10 mouse cellular contexts compared by ENCODE assay signal in genomic region chr19:55700569-55701282, GRCm38 (mm10). TPM values are rescaled to one million over a fixed set of nuclear protein-coding genes. Genes with fewer than 3 reads are reported as not detected.
DNase-seq lines count a peak whose midpoint lies in the region; ATAC-seq and TF ChIP-seq lines count a peak whose summit lies in the region.
"Had no signal": no experiment of that assay in that cellular context is flagged by ENCODE, and none has a peak within 500 bp of the region (broad histone marks: within the 10 kb centered on the region; RNA-seq: fewer than 3 reads in every experiment).

No protein-coding gene starts in this region.

- DNase-seq in c-Kit-positive CD71-negative TER-119-negative erythroid progenitor cells, embryonic 14.5 days (ENCODE audit: low read depth), result peak; percentile 24
- peak; percentile 22 to 36 for DNase-seq in heart, postnatal 10 days
- DNase-seq in large intestine, adult 2 months (ENCODE audit: low read depth, low spot score), result peak; percentile 88
- no peak for DNase-seq in midbrain, postnatal 0 days (ENCODE audit: low spot score)
- DNase-seq in embryo, embryonic 11 days, result no peak
- DNase-seq: cerebellum, postnatal 14 days; gastrocnemius, postnatal 10 days had no signal

- peak; percentile 86 for ATAC-seq in megakaryocyte, adult 5-6 weeks (ENCODE audit: poor library complexity, severe bottlenecking)
- ATAC-seq in activated CD4-positive, CD25-positive, alpha-beta regulatory T cell, adult 4 months, result no peak
- no peak for ATAC-seq in midbrain, postnatal 0 days (ENCODE audit: low FRiP score)

- no peak overlapping the region for H3K4me3 ChIP-seq in midbrain, postnatal 0 days (ENCODE audit: low read depth, low read length)
- H3K4me3 ChIP-seq: neural tube, embryonic 13.5 days had no signal

- no peak overlapping the region for H3K4me2 ChIP-seq in midbrain, postnatal 0 days (ENCODE audit: low read depth, low read length, poor library complexity, severe bottlenecking)
- H3K4me2 ChIP-seq: neural tube, embryonic 13.5 days had no signal

- no peak for TF ChIP-seq CTCF in midbrain, postnatal 0 days (IDR thresholded peaks at IDR 0.05)

- H3K36me3 ChIP-seq in midbrain, postnatal 0 days (ENCODE audit: insufficient read depth, low read length), result no peaks in the 10 kb centered on the region
- H3K36me3 ChIP-seq: neural tube, embryonic 13.5 days had no signal

- no peaks in the 10 kb centered on the region for H3K4me1 ChIP-seq in midbrain, postnatal 0 days (ENCODE audit: insufficient read depth, low read length)

- intact Hi-C loops in heart, postnatal 10 days (cut with DNase I), result no loop called here

- WGBS in large intestine, adult 2 months, result 11% methylated on average over 11 of the region's 11 CpGs
- WGBS in midbrain, postnatal 0 days, result 72% methylated on average over 11 of the region's 11 CpGs

- H3K9me3 ChIP-seq in midbrain, postnatal 0 days (ENCODE audit: low read length), result no peaks in the 10 kb centered on the region
- H3K9me3 ChIP-seq: neural tube, embryonic 13.5 days had no signal

- no peak overlapping the region for H3K9ac ChIP-seq in midbrain, postnatal 0 days (replicated peaks; ENCODE audit: low read length, poor library complexity, severe bottlenecking)
- H3K9ac ChIP-seq: neural tube, embryonic 13.5 days had no signal

- no peaks in the 10 kb centered on the region for H3K27me3 ChIP-seq in midbrain, postnatal 0 days (ENCODE audit: insufficient read depth, low read length)

- no peak overlapping the region for H3K27ac ChIP-seq in midbrain, postnatal 0 days (ENCODE audit: low read depth, low read length)
- H3K27ac ChIP-seq: neural tube, embryonic 13.5 days had no signal

RNA-seq across cellular contexts. Expression of gene Tcf7l2, which starts 40.9 kb away (rescaled TPM):
- 10 to 100 TPM; 21.9 to 22.3 TPM for total RNA-seq in heart, postnatal 10 days (2021)
- 22.0 and 37.3 TPM in 2 replicates for polyA plus RNA-seq in large intestine, adult 2 months (2012; rRNA removed)
- 0.47 and 1.4 TPM in 2 replicates for total RNA-seq in megakaryocyte, adult 5-6 weeks (2015)
- total RNA-seq in megakaryocyte, adult 5-6 weeks (2017), result 0.41 and 0.81 TPM in 2 replicates
- polyA plus RNA-seq in activated CD4-positive, CD25-positive, alpha-beta regulatory T cell, adult 4 months (2017; shearing (Covaris generic)), result 1 to 10 TPM; 1.6 TPM
- 67.2 and 86.1 TPM in 2 replicates for total RNA-seq in midbrain, postnatal 0 days (2014; rRNA removed)
- polyA plus RNA-seq in midbrain, postnatal 0 days (2015; fragmentation: Nextera tagmentation; extraction: Ambion mirVana), result 763 and 861 TPM in 2 replicates

Comparison
In these comparisons a context has a peak if more than half of its experiments do, and no peak if none do; other contexts are left out.
1. DNase-seq: peak in c-Kit-positive CD71-negative TER-119-negative erythroid progenitor cells, embryonic 14.5 days (single experiment), heart, postnatal 10 days (2 of 2) and large intestine, adult 2 months (single experiment); none in midbrain, postnatal 0 days (single experiment) and embryo, embryonic 11 days (single experiment).
2. RNA of gene Tcf7l2, which starts 40.9 kb away (total RNA-seq): 67.2 to 86.1 TPM in midbrain, postnatal 0 days and 21.9 to 22.3 TPM in heart, postnatal 10 days; 0.41 to 1.4 TPM in megakaryocyte, adult 5-6 weeks; every median in the first group is over 4 times any median in the second.